Mouse (Mus musculus) subcutaneous adipose tissue, adult 2 months (tissue): Measurements from ENCODE around the gene Krtap19-3. TPM values are rescaled to one million over a fixed set of nuclear protein-coding genes. Genes with fewer than 3 reads are reported as not detected.

Experiments
- polyA plus RNA-seq: library from polyadenylated mRNA; depleted of rRNA; stranded (reverse); fragments of >200 nt; gene quantifications from 2 replicates; pipeline ENCODE4 v1.2.3, GENCODE M21; 2012; ENCODE audit warnings: low replicate concordance; rRNA removed

Krtap19-3 gene
- not detected in 2 replicates for polyA plus RNA-seq

DNA sequence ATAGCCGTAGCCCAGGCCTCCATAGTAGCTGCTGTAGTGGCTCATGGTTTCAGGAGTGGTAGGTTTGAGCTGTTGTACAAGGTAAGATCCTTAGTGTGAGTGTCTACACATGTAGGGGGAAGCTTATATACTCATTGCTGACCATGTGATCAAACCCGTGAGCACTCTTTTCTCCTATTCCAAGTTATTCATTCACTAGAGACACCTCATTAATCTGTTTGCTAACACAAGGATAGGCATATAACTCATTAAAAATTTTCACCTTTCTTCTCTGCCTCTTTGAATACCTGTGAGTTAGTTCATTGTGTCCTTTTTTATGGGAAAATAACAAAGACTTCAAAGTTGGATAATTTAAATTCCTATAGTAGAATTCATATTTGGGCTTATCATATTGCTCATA lies at the start of gene Krtap19-3:
TSS of gene Krtap19-3 (minus strand) at position 101 of the 400 bp plus-strand sequence.

GRCm38 (mm10) chr16:88896357-88896756 lies 18.5 kb upstream of the Krtap19-3 start, which contains the start of gene Krtap19-5:
Krtap19-5 (minus strand) TSS chr16:88896457.

DNA sequence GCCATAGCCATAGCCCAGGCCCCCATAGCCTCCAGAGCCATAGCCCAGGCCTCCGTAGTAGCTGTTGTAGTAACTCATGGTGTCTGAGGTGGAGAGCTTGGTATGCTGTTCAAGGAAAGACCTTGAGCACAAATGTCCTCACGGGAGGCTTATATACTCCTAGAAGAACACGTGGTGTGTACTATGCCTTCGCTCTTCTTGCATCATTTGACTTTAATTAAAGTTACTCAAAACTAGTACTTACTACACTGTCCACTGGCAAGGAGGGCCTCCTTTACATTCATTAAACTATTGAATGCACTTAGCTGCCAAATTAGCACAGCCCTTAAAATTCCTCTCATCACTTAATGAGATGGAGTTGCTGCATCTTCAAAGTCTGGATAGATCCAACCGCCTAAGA lies 7.2 kb upstream of the Krtap19-3 start, which contains the start of gene Krtap19-4:
TSS of gene Krtap19-4 (minus strand) at position 101 of the 400 bp plus-strand sequence.

GRCm38 (mm10) chr16:88874169-88874568 lies 3.7 kb downstream of the Krtap19-3 start, which contains the start of gene Krtap19-2:
Krtap19-2 (minus strand) TSS chr16:88874269.

DNA sequence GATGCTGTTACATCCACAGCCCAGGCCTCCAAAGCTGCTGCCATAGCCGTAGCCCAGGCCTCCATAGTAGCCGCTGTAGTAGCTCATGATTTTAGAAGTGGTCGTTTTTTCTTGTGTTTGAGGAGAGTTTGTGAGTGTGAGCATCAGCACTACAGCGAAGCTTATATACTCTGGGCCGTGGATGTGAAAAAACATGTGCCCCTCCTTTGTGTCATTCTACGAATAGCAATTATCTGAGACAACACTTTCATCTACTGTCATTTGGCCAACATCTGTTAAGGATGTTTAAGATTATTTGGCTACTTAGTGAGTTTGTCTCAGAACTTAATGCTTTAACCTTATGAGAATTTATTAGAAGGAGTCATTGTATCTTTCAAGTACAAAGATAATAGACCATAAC lies 8.5 kb downstream of the Krtap19-3 start, which contains the start of gene Krtap19-1:
TSS of gene Krtap19-1 (minus strand) at position 101 of the 400 bp plus-strand sequence.

Other genes with a start within 250 kb of the Krtap19-3 start
- gene Krtap26-1, start 230.2 kb downstream of the Krtap19-3 start, polyA plus RNA-seq, result not detected in 2 replicates
- not detected in 2 replicates for gene Krtap27-1, start 206.4 kb downstream of the Krtap19-3 start, polyA plus RNA-seq
- gene 2310061N02Rik, start 170.1 kb downstream of the Krtap19-3 start, polyA plus RNA-seq, result not detected in 2 replicates
- gene Krtap13-1, start 149.2 kb downstream of the Krtap19-3 start, polyA plus RNA-seq, result not detected in 2 replicates
- not detected in 2 replicates for gene Krtap13, start 126.4 kb downstream of the Krtap19-3 start, polyA plus RNA-seq
- gene 2310034C09Rik, start 119.2 kb downstream of the Krtap19-3 start, polyA plus RNA-seq, result not detected in 2 replicates
- gene 2310057N15Rik, start 103.8 kb downstream of the Krtap19-3 start, polyA plus RNA-seq, result not detected in 2 replicates
- not detected in 2 replicates for gene Gm5965, start 100.1 kb downstream of the Krtap19-3 start, polyA plus RNA-seq
- gene Gm20741, start 65.8 kb downstream of the Krtap19-3 start, polyA plus RNA-seq, result not detected in 2 replicates
- gene Krtap15, start 57.8 kb downstream of the Krtap19-3 start, polyA plus RNA-seq, result not detected in 2 replicates
- gene Krtap14, start 51.9 kb downstream of the Krtap19-3 start, polyA plus RNA-seq, result not detected in 2 replicates
- gene Krtap19-1, start 8.6 kb downstream of the Krtap19-3 start, polyA plus RNA-seq, result not detected in 2 replicates
- gene Krtap19-2, start 3.8 kb downstream of the Krtap19-3 start, polyA plus RNA-seq, result not detected in 2 replicates
- not detected in 2 replicates for gene Krtap19-4, start 7.1 kb upstream of the Krtap19-3 start, polyA plus RNA-seq
- gene Krtap19-5, start 18.4 kb upstream of the Krtap19-3 start, polyA plus RNA-seq, result not detected in 2 replicates
- gene Krtap19-9b, start 54.2 kb upstream of the Krtap19-3 start, polyA plus RNA-seq, result not detected in 2 replicates
- not detected in 2 replicates for gene Krtap16-3, start 84.8 kb upstream of the Krtap19-3 start, polyA plus RNA-seq
- not detected in 2 replicates for gene Krtap22-2, start 132.7 kb upstream of the Krtap19-3 start, polyA plus RNA-seq
- gene Gm10229, start 137.2 kb upstream of the Krtap19-3 start, polyA plus RNA-seq, result not detected in 2 replicates
- gene Krtap6-1, start 153.7 kb upstream of the Krtap19-3 start, polyA plus RNA-seq, result not detected in 2 replicates
- not detected in 2 replicates for gene Gm10228, start 163.4 kb upstream of the Krtap19-3 start, polyA plus RNA-seq
- gene Krtap6-5, start 169.8 kb upstream of the Krtap19-3 start, polyA plus RNA-seq, result not detected in 2 replicates
- not detected in 2 replicates for gene 1110025L11Rik, start 186.0 kb upstream of the Krtap19-3 start, polyA plus RNA-seq
- not detected in 2 replicates for gene Krtap6-3, start 206.0 kb upstream of the Krtap19-3 start, polyA plus RNA-seq